In the genomic region with DNA sequence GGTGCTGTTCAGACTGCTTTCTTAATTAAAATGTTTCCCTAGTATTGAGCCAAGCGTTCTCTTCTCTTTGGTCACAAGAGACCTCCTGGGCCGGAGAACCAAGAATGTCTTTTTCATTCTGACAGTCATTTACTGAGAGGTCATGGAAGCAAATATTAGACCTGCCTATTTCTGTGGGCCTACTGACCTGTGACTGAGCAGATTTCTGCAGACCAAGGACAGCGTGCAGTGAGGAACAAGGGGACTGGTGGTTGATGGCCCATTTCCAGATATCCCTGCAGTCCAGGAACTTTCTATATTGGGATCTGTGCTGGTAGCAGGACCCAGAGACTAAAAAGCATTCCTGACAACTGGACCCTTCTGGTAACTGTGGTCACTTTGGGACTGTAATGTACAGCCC, we compare ENCODE assay signal across 21 mouse cellular contexts.
DNase-seq lines count a peak whose midpoint lies in the region; ATAC-seq and TF ChIP-seq lines count a peak whose summit lies in the region.
"Had no signal": no experiment of that assay in that cellular context is flagged by ENCODE, and none has a peak within 500 bp of the region (broad histone marks: within the 10 kb centered on the region; RNA-seq: fewer than 3 reads in every experiment).

No protein-coding gene starts in this region.

- H3K79me2 ChIP-seq in heart, adult 2 months (replicated peaks; ENCODE audit: control insufficient read depth, insufficient read depth, low read length): no peaks in the 10 kb centered on the region

- peak overlapping the region; percentile 48 for H3K27ac ChIP-seq in heart, adult 2 months
- H3K27ac ChIP-seq in heart, embryonic 16.5 days (ENCODE audit: low read length): no peak overlapping the region; the same call in 1 of the 2 replicates
- H3K27ac ChIP-seq in thymus, adult 2 months (ENCODE audit: control insufficient read depth, insufficient read depth, low read length): no peak overlapping the region
- H3K27ac ChIP-seq: embryonic facial prominence, embryonic 13.5 days; forebrain, embryonic 12.5 days; hindbrain, embryonic 10.5 days; hindbrain, embryonic 14.5 days; intestine, embryonic 15.5 days had no signal

- no peaks in the 10 kb centered on the region for H3K36me3 ChIP-seq in heart, adult 2 months (ENCODE audit: control insufficient read depth, insufficient read depth, low read length)
- H3K36me3 ChIP-seq in heart, embryonic 16.5 days (ENCODE audit: control insufficient read depth, insufficient read depth): no peaks in the 10 kb centered on the region
- H3K36me3 ChIP-seq in thymus, adult 2 months (ENCODE audit: control insufficient read depth, insufficient read depth, low read length): no peaks in the 10 kb centered on the region
- H3K36me3 ChIP-seq: embryonic facial prominence, embryonic 13.5 days; forebrain, embryonic 12.5 days; hindbrain, embryonic 10.5 days; intestine, embryonic 15.5 days had no signal

- no peaks in the 10 kb centered on the region for H3K27me3 ChIP-seq in heart, adult 2 months (ENCODE audit: control insufficient read depth, insufficient read depth, low read length)
- no peaks in the 10 kb centered on the region for H3K27me3 ChIP-seq in heart, embryonic 16.5 days (ENCODE audit: control insufficient read depth, insufficient read depth, low read length)
- H3K27me3 ChIP-seq in thymus, adult 2 months (ENCODE audit: control insufficient read depth, insufficient read depth, low read length): no peaks in the 10 kb centered on the region
- H3K27me3 ChIP-seq: CH12.LX; embryonic facial prominence, embryonic 13.5 days; forebrain, embryonic 12.5 days; intestine, embryonic 15.5 days had no signal

- 0 out of 2 replicates have a peak, but pooled peaks have one; percentile 37 for ATAC-seq in heart, embryonic 16.5 days (replicated peaks; ENCODE audit: extremely low read depth, insufficient read depth, low FRiP score)
- ATAC-seq: forebrain, embryonic 16.5 days; intestine, embryonic 15.5 days had no signal

- H3K4me2 ChIP-seq in heart, embryonic 16.5 days (ENCODE audit: low read depth, low read length): no peak overlapping the region
- H3K4me2 ChIP-seq: embryonic facial prominence, embryonic 13.5 days; forebrain, embryonic 12.5 days; hindbrain, embryonic 14.5 days; intestine, embryonic 15.5 days had no signal

- H3K4me1 ChIP-seq in heart, adult 2 months (ENCODE audit: control insufficient read depth, insufficient read depth, low read length): no peaks in the 10 kb centered on the region
- no peaks in the 10 kb centered on the region for H3K4me1 ChIP-seq in heart, embryonic 16.5 days (ENCODE audit: control insufficient read depth, insufficient read depth, low read length)
- no peaks in the 10 kb centered on the region for H3K4me1 ChIP-seq in thymus, adult 2 months (replicated peaks; ENCODE audit: control insufficient read depth, insufficient read depth, low read length)
- H3K4me1 ChIP-seq: embryonic facial prominence, embryonic 13.5 days; forebrain, embryonic 12.5 days; hindbrain, embryonic 10.5 days; intestine, embryonic 15.5 days had no signal

- WGBS in heart, adult 2 months: 38% methylated on average over 3 of the region's 3 CpGs
- WGBS in heart, embryonic 16.5 days: 69% methylated on average over 3 of the region's 3 CpGs
- 97% methylated on average over 3 of the region's 3 CpGs for WGBS in thymus, adult 2 months

- no peak for TF ChIP-seq EP300 in heart, adult 2 months (IDR thresholded peaks at IDR 0.05; ENCODE audit: insufficient read depth, low read depth, low read length)

- no peak overlapping the region for H3K4me3 ChIP-seq in heart, adult 2 months
- no peak overlapping the region for H3K4me3 ChIP-seq in heart, embryonic 16.5 days (ENCODE audit: low read length)
- no peak overlapping the region for H3K4me3 ChIP-seq in thymus, adult 2 months (ENCODE audit: control insufficient read depth, insufficient read depth, low read length)
- H3K4me3 ChIP-seq: embryonic facial prominence, embryonic 13.5 days; forebrain, embryonic 12.5 days; hindbrain, embryonic 10.5 days; intestine, embryonic 15.5 days had no signal

- DNase-seq in heart, adult 2 months: peak in 1 of 2 experiments; percentile 40
- no peak for DNase-seq in heart, postnatal 25 days (ENCODE audit: low spot score)
- peak; percentile 8 for DNase-seq in brain, adult 2 months (ENCODE audit: low read depth, low spot score)
- DNase-seq in heart, postnatal 4 days: peak; percentile 14
- DNase-seq in thymus, adult 2 months: no peak
- DNase-seq in spleen, adult 18-20 months: no peak
- DNase-seq: adrenal gland, adult 2 months; adrenal gland, postnatal 25 days; cerebellum, adult 11-12 months; cerebellum, adult 9-10 months; cerebellum, postnatal 36 days; gastrocnemius, postnatal 10 days; kidney, adult 18-20 months had no signal

- TF ChIP-seq CTCF in heart, adult 2 months (IDR thresholded peaks at IDR 0.05): no peak
- no peak for TF ChIP-seq CTCF in thymus, adult 2 months (IDR thresholded peaks at IDR 0.05; ENCODE audit: borderline replicate concordance, control insufficient read depth, extremely low read depth, insufficient read depth, low read length, poor library complexity)

- TF ChIP-seq POLR2A in heart, adult 2 months (IDR thresholded peaks at IDR 0.05; ENCODE audit: insufficient read depth, low read depth, low read length): no peak
- no peak for TF ChIP-seq POLR2A in thymus, adult 2 months (IDR thresholded peaks at IDR 0.05; ENCODE audit: control insufficient read depth, extremely low read depth, insufficient read depth, low read length, poor library complexity)

- H3K9ac ChIP-seq in heart, adult 2 months (ENCODE audit: low read depth, low read length): no peak overlapping the region
- H3K9ac ChIP-seq in heart, embryonic 16.5 days (ENCODE audit: low read length): no peak overlapping the region
- H3K9ac ChIP-seq: embryonic facial prominence, embryonic 13.5 days; forebrain, embryonic 12.5 days; hindbrain, embryonic 14.5 days; intestine, embryonic 15.5 days had no signal

- intact Hi-C loops in heart, adult 2 months (cut with DNase I): loop anchor here (10.0 kb wide), 1 partner anchor 87 kb away; no protein-coding TSS in a partner anchor
- intact Hi-C loops in heart, postnatal 25 days (cut with DNase I): no loop called here

- no peaks in the 10 kb centered on the region for H3K9me3 ChIP-seq in heart, embryonic 16.5 days (replicated peaks; ENCODE audit: control insufficient read depth, low read length)
- H3K9me3 ChIP-seq: embryonic facial prominence, embryonic 13.5 days; forebrain, embryonic 12.5 days; hindbrain, embryonic 10.5 days; intestine, embryonic 15.5 days had no signal

Comparison
In these comparisons a context has a peak if more than half of its experiments do, and no peak if none do; other contexts are left out.
1. DNase-seq: peak in brain, adult 2 months (single experiment) and heart, postnatal 4 days (single experiment); none in heart, postnatal 25 days (single experiment), thymus, adult 2 months (single experiment) and spleen, adult 18-20 months (0 of 2).